Mouse (Mus musculus): ENCODE results near the gene Mcpt2. TPM values are rescaled to one million over a fixed set of nuclear protein-coding genes. Genes with fewer than 3 reads are reported as not detected.
"Not testable (repeated sequence)": the region's sequence is repeated elsewhere in the genome, so short reads cannot be mapped to it uniquely, and the experiment has no call there.

Gene Mcpt2
- not detected in 2 replicates for polyA plus RNA-seq (2014; fragmentation: Nextera tagmentation; extraction: Ambion mirVana)

GRCm38 (mm10) chr14:56041792-56042191 lies at the start of gene Mcpt2:
Gene Mcpt2, plus strand, starts transcription at chr14:56042041.
- not testable (repeated sequence) for DNase-seq (ENCODE audit: low spot score, missing footprints); H3K9ac ChIP-seq (ENCODE audit: low read length); H3K36me3 ChIP-seq (ENCODE audit: control insufficient read depth, insufficient read depth, low read length); ATAC-seq (ENCODE audit: low FRiP score); H3K9me3 ChIP-seq (ENCODE audit: control insufficient read depth, low read length); H3K27ac ChIP-seq (ENCODE audit: low read depth, low read length); H3K4me1 ChIP-seq (ENCODE audit: control insufficient read depth, insufficient read depth, low read length); H3K4me2 ChIP-seq; H3K27me3 ChIP-seq (ENCODE audit: control insufficient read depth, insufficient read depth, low read length); H3K4me3 ChIP-seq (ENCODE audit: low read depth, low read length)
- 73% methylated on average over 1 of the region's 1 CpGs for WGBS

DNA sequence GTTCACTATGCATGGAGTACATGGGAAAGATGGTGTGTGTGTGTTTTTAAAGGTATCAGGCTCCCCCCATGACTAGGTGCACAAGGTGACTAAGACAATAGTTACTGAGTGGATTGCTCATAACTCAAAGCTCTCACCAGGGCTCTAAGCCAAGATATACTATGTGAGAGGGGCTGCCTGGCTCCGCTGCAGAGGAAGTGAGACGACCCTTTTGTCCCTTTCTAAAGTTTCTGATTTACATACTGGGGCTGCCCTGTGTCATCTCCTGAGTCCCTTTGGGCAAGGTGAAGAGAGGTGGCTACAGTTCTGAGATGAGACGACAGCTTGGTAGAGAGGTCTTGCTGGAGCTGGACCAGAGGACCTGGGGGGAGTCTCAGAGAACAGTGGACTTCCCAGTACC lies 28.7 kb upstream of the Mcpt2 start:
- Histone ChIP-seq H3K4me3 (ENCODE audit: low read depth, low read length) (no peak overlapping the region), H3K9me3 (ENCODE audit: control insufficient read depth, low read length) (no peaks in the 10 kb centered on the region), H3K4me1 (ENCODE audit: control insufficient read depth, insufficient read depth, low read length) (no peaks in the 10 kb centered on the region), H3K27me3 (ENCODE audit: control insufficient read depth, insufficient read depth, low read length) (no peaks in the 10 kb centered on the region), H3K36me3 (ENCODE audit: control insufficient read depth, insufficient read depth, low read length) (no peaks in the 10 kb centered on the region), H3K9ac (ENCODE audit: low read length) (no peak overlapping the region), H3K27ac (ENCODE audit: low read depth, low read length) (no peak overlapping the region), H3K4me2 (no peak overlapping the region)
- WGBS, result 81% methylated on average over 3 of the region's 3 CpGs
- DNase-seq (ENCODE audit: low spot score, missing footprints) (no peak), ATAC-seq (ENCODE audit: low FRiP score) (no peak)

- Histone ChIP-seq H3K4me1 (ENCODE audit: control insufficient read depth, insufficient read depth, low read length) (no peaks in the 10 kb centered on the region), H3K27me3 (ENCODE audit: control insufficient read depth, insufficient read depth, low read length) (no peaks in the 10 kb centered on the region), H3K9ac (ENCODE audit: low read length) (no peak overlapping the region), H3K27ac (ENCODE audit: low read depth, low read length) (no peak overlapping the region), H3K4me2 (no peak overlapping the region), H3K4me3 (ENCODE audit: low read depth, low read length) (no peak overlapping the region), H3K36me3 (ENCODE audit: control insufficient read depth, insufficient read depth, low read length) (no peaks in the 10 kb centered on the region), H3K9me3 (ENCODE audit: control insufficient read depth, low read length) (no peaks in the 10 kb centered on the region)
- DNase-seq (ENCODE audit: low spot score, missing footprints) (no peak), ATAC-seq (ENCODE audit: low FRiP score) (no peak)
- 89% methylated on average over 2 of the region's 2 CpGs for WGBS
These were observed 27.9 kb upstream of the Mcpt2 start for GRCm38 (mm10) chr14:56013924-56014323.

DNA sequence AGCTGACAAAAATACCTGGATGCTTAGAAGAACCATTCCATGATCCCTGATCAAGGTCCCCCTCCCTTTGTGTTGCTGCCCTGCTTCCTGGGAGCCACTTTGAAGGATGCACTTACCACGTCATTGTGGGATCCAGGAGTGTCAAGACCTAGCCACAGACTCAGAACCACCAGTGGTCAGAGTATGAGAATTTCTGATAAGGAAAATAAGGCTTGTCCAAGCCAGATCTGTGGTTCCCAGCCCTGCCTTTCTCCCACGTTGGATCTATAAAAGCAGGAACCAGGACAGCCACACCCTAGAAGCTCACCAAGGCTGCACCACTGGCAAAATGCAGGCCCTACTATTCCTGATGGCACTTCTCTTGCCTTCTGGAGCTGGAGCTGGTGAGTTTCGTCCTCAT lies 24.2 kb upstream of the Mcpt2 start, which contains the start of gene Mcpt1:
TSS of gene Mcpt1 (plus strand) at position 301 of the 400 bp plus-strand sequence.
- not testable (repeated sequence) for H3K27ac ChIP-seq (ENCODE audit: low read depth, low read length); H3K4me2 ChIP-seq; ATAC-seq (ENCODE audit: low FRiP score); H3K9me3 ChIP-seq (ENCODE audit: control insufficient read depth, low read length); H3K27me3 ChIP-seq (ENCODE audit: control insufficient read depth, insufficient read depth, low read length); H3K4me1 ChIP-seq (ENCODE audit: control insufficient read depth, insufficient read depth, low read length); H3K9ac ChIP-seq (ENCODE audit: low read length); DNase-seq (ENCODE audit: low spot score, missing footprints); H3K4me3 ChIP-seq (ENCODE audit: low read depth, low read length); H3K36me3 ChIP-seq (ENCODE audit: control insufficient read depth, insufficient read depth, low read length)
- 83% methylated on average over 3 of the region's 3 CpGs for WGBS

- no peak overlapping the region for H3K9ac ChIP-seq (ENCODE audit: low read length)
- H3K4me3 ChIP-seq (ENCODE audit: low read depth, low read length), result no peak overlapping the region
- no peaks in the 10 kb centered on the region for H3K4me1 ChIP-seq (ENCODE audit: control insufficient read depth, insufficient read depth, low read length)
- DNase-seq (ENCODE audit: low spot score, missing footprints) (no peak), ATAC-seq (ENCODE audit: low FRiP score) (no peak)
- H3K27ac ChIP-seq (ENCODE audit: low read depth, low read length), result no peak overlapping the region
- no peaks in the 10 kb centered on the region for H3K9me3 ChIP-seq (ENCODE audit: control insufficient read depth, low read length)
- no peak overlapping the region for H3K4me2 ChIP-seq
- WGBS, result 73% methylated on average over 1 of the region's 1 CpGs
- H3K36me3 ChIP-seq (ENCODE audit: control insufficient read depth, insufficient read depth, low read length), result no peaks in the 10 kb centered on the region
- no peaks in the 10 kb centered on the region for H3K27me3 ChIP-seq (ENCODE audit: control insufficient read depth, insufficient read depth, low read length)
These were observed 22.4 kb upstream of the Mcpt2 start for GRCm38 (mm10) chr14:56019446-56019845.

DNA sequence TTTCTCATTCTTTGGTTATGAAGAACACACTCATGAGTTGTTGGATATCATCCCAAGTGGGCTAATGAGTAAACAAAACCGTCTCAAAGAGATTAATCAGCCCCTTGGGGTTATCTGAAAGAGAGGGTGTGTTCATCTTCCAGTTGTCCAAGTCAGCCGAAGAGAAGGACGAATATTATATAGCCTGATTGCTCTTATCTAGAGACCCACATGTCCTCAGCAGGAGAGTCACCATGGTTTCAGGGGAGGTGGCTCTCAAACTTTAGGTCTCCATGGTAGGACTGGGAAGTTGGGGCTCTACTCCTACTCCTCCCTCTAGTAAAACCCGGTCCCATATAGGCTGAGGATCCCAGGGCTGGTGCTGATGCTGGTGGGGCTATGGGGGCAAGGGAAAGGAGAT lies 20.5 kb upstream of the Mcpt2 start:
- not testable (repeated sequence) for H3K27ac ChIP-seq (ENCODE audit: low read depth, low read length)

DNA sequence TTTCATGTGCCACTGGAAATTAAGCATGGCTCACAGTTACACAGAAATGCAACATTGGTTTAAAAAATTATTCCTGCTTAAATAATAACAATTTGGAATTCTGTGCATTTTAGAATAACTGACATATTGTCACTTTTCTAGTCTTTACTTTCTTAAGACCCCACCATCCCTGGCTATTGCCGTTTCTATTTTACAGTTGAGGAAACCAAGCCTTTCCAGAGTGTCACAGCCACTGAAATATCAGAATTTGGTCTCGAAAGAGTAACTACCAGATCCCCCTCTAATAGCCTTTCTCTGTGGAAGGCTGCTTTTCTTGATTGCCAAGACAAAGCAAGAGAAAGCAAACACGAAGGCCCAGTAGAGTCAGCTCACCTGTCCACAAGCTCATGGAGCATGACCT lies 11.4 kb upstream of the Mcpt2 start, which contains the start of gene Mcpt9:
TSS of gene Mcpt9 (minus strand) at position 101 of the 400 bp plus-strand sequence.
- H3K9ac ChIP-seq (ENCODE audit: low read length); H3K27ac ChIP-seq (ENCODE audit: low read depth, low read length); H3K4me3 ChIP-seq (ENCODE audit: low read depth, low read length); DNase-seq (ENCODE audit: low spot score, missing footprints); H3K36me3 ChIP-seq (ENCODE audit: control insufficient read depth, insufficient read depth, low read length); ATAC-seq (ENCODE audit: low FRiP score); H3K27me3 ChIP-seq (ENCODE audit: control insufficient read depth, insufficient read depth, low read length); H3K9me3 ChIP-seq (ENCODE audit: control insufficient read depth, low read length); H3K4me2 ChIP-seq; H3K4me1 ChIP-seq (ENCODE audit: control insufficient read depth, insufficient read depth, low read length): not testable (repeated sequence)
- WGBS, result 76% methylated on average over 3 of the region's 3 CpGs

More for the DNA sequence above, 20.5 kb upstream of the Mcpt2 start:
- not testable (repeated sequence) for H3K9ac ChIP-seq (ENCODE audit: low read length); H3K27me3 ChIP-seq (ENCODE audit: control insufficient read depth, insufficient read depth, low read length); H3K9me3 ChIP-seq (ENCODE audit: control insufficient read depth, low read length); H3K36me3 ChIP-seq (ENCODE audit: control insufficient read depth, insufficient read depth, low read length); H3K4me3 ChIP-seq (ENCODE audit: low read depth, low read length); H3K4me2 ChIP-seq; H3K4me1 ChIP-seq (ENCODE audit: control insufficient read depth, insufficient read depth, low read length); DNase-seq (ENCODE audit: low spot score, missing footprints); ATAC-seq (ENCODE audit: low FRiP score)
- 79% methylated on average over 3 of the region's 4 CpGs for WGBS

DNA sequence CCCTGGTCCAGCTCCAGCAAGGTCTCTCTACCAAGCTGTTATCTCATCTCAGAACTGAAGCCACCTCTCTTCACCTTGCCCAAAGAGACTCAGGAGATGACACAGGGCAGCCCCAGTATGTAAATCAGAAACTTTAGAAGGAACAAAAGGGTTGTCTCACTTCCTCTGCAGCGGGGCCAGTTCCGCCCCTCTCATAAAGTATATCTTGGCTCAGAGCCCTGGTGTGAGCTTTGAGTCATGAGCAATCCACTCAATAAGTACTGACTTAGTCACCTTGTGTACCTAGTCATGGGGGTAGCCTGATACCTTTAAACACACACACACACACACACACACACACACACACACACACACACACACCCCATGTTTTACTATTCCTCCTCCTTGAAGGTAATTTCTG lies 7.4 kb upstream of the Mcpt2 start:
- Histone ChIP-seq H3K27me3 (ENCODE audit: control insufficient read depth, insufficient read depth, low read length) (no peaks in the 10 kb centered on the region), H3K4me3 (ENCODE audit: low read depth, low read length) (no peak overlapping the region), H3K27ac (ENCODE audit: low read depth, low read length) (no peak overlapping the region), H3K36me3 (ENCODE audit: control insufficient read depth, insufficient read depth, low read length) (no peaks in the 10 kb centered on the region), H3K4me1 (ENCODE audit: control insufficient read depth, insufficient read depth, low read length) (no peaks in the 10 kb centered on the region), H3K9me3 (ENCODE audit: control insufficient read depth, low read length) (no peaks in the 10 kb centered on the region), H3K4me2 (no peak overlapping the region), H3K9ac (ENCODE audit: low read length) (no peak overlapping the region)
- no peak for ATAC-seq (ENCODE audit: low FRiP score)
- DNase-seq (ENCODE audit: low spot score, missing footprints), result no peak
- WGBS, result 93% methylated on average over 2 of the region's 2 CpGs

GRCm38 (mm10) chr14:56055408-56055807 lies 13.6 kb downstream of the Mcpt2 start:
- DNase-seq (ENCODE audit: low spot score, missing footprints), result no peak
- Histone ChIP-seq H3K4me2 (no peak overlapping the region), H3K27me3 (ENCODE audit: control insufficient read depth, insufficient read depth, low read length) (no peaks in the 10 kb centered on the region), H3K9ac (ENCODE audit: low read length) (no peak overlapping the region), H3K9me3 (ENCODE audit: control insufficient read depth, low read length) (no peaks in the 10 kb centered on the region), H3K27ac (ENCODE audit: low read depth, low read length) (no peak overlapping the region), H3K4me3 (ENCODE audit: low read depth, low read length) (no peak overlapping the region), H3K4me1 (ENCODE audit: control insufficient read depth, insufficient read depth, low read length) (no peaks in the 10 kb centered on the region), H3K36me3 (ENCODE audit: control insufficient read depth, insufficient read depth, low read length) (no peaks in the 10 kb centered on the region)
- WGBS, result 91% methylated on average over 3 of the region's 3 CpGs
- ATAC-seq (ENCODE audit: low FRiP score), result no peak

GRCm38 (mm10) chr14:56057722-56058121 lies 15.9 kb downstream of the Mcpt2 start:
- ATAC-seq (ENCODE audit: low FRiP score), result no peak
- Histone ChIP-seq H3K4me1 (ENCODE audit: control insufficient read depth, insufficient read depth, low read length) (no peaks in the 10 kb centered on the region), H3K4me2 (no peak overlapping the region), H3K9me3 (ENCODE audit: control insufficient read depth, low read length) (no peaks in the 10 kb centered on the region), H3K4me3 (ENCODE audit: low read depth, low read length) (no peak overlapping the region), H3K9ac (ENCODE audit: low read length) (no peak overlapping the region), H3K27me3 (ENCODE audit: control insufficient read depth, insufficient read depth, low read length) (no peaks in the 10 kb centered on the region), H3K27ac (ENCODE audit: low read depth, low read length) (no peak overlapping the region), H3K36me3 (ENCODE audit: control insufficient read depth, insufficient read depth, low read length) (no peaks in the 10 kb centered on the region)
- DNase-seq (ENCODE audit: low spot score, missing footprints), result no peak
- 82% methylated on average over 4 of the region's 4 CpGs for WGBS
